Mouse (Mus musculus): ENCODE results near the gene Tnfaip2.

GRCm38 (mm10) chr12:111503063-111503567, 60.8 kb downstream of the Tnfaip2 start:
- TF ChIP-seq CTCF (IDR thresholded peaks at IDR 0.05; ENCODE audit: low read depth) (no peak), EP300 (IDR thresholded peaks at IDR 0.05; ENCODE audit: low read depth) (no peak)

Data from liver, postnatal 0 days (tissue).